Mouse (Mus musculus): ENCODE data around the gene Psmb7. TPM values are rescaled to one million over a fixed set of nuclear protein-coding genes. Genes with fewer than 3 reads are reported as not detected.

Gene Psmb7
- polyA plus RNA-seq, 1 experiment: 28.4 TPM

- no peak overlapping the region for H3K27ac ChIP-seq (ENCODE audit: insufficient read depth, low read depth, low read length)
- no peaks in the 10 kb centered on the region for H3K27me3 ChIP-seq (ENCODE audit: control insufficient read depth, insufficient read depth, low read length)
- TF ChIP-seq CTCF (IDR thresholded peaks at IDR 0.05; ENCODE audit: extremely low read depth, insufficient read length, insufficient replicate concordance, low read depth, low read length) (no peak), POLR2A (IDR thresholded peaks at IDR 0.05; ENCODE audit: low read depth, low read length) (no peak)
- no peaks in the 10 kb centered on the region for H3K36me3 ChIP-seq (ENCODE audit: control insufficient read depth, insufficient read depth, low read length)
- H3K4me1 ChIP-seq (ENCODE audit: control insufficient read depth, insufficient read depth, insufficient read length, low read length): no peaks in the 10 kb centered on the region
- H3K4me3 ChIP-seq (ENCODE audit: low read depth, low read length): no peak overlapping the region
These were observed 35.1 kb upstream of the Psmb7 start for GRCm38 (mm10) chr2:38678947-38679346.

- TF ChIP-seq POLR2A (IDR thresholded peaks at IDR 0.05; ENCODE audit: low read depth, low read length) (no peak), CTCF (IDR thresholded peaks at IDR 0.05; ENCODE audit: extremely low read depth, insufficient read length, insufficient replicate concordance, low read depth, low read length) (peak; percentile 13; the same call in 1 of the 2 replicates)
- no peaks in the 10 kb centered on the region for H3K27me3 ChIP-seq (ENCODE audit: control insufficient read depth, insufficient read depth, low read length)
- H3K27ac ChIP-seq (ENCODE audit: insufficient read depth, low read depth, low read length): no peak overlapping the region
- no peaks in the 10 kb centered on the region for H3K4me1 ChIP-seq (ENCODE audit: control insufficient read depth, insufficient read depth, insufficient read length, low read length)
- no peak overlapping the region for H3K4me3 ChIP-seq (ENCODE audit: low read depth, low read length)
- 55% methylated on average over 9 of the region's 9 CpGs for WGBS
- H3K36me3 ChIP-seq (ENCODE audit: control insufficient read depth, insufficient read depth, low read length): no peaks in the 10 kb centered on the region
These were observed 31.6 kb upstream of the Psmb7 start for GRCm38 (mm10) chr2:38675366-38675969.

GRCm38 (mm10) chr2:38672496-38672895 is 28.6 kb upstream of the Psmb7 start:
- Histone ChIP-seq H3K4me1 (ENCODE audit: control insufficient read depth, insufficient read depth, insufficient read length, low read length) (peaks cover 3% of the 10 kb centered on the region; the same call in 1 of the 2 replicates), H3K27me3 (ENCODE audit: control insufficient read depth, insufficient read depth, low read length) (0 out of 2 replicates have a peak, but pooled peaks cover 11% of the 10 kb centered on the region), H3K27ac (ENCODE audit: insufficient read depth, low read depth, low read length) (no peak overlapping the region), H3K4me3 (ENCODE audit: low read depth, low read length) (no peak overlapping the region), H3K36me3 (ENCODE audit: control insufficient read depth, insufficient read depth, low read length) (no peaks in the 10 kb centered on the region)
- WGBS: 57% methylated on average over 11 of the region's 11 CpGs
- TF ChIP-seq CTCF (IDR thresholded peaks at IDR 0.05; ENCODE audit: extremely low read depth, insufficient read length, insufficient replicate concordance, low read depth, low read length) (no peak), POLR2A (IDR thresholded peaks at IDR 0.05; ENCODE audit: low read depth, low read length) (no peak)

- TF ChIP-seq POLR2A (IDR thresholded peaks at IDR 0.05; ENCODE audit: low read depth, low read length) (no peak), CTCF (IDR thresholded peaks at IDR 0.05; ENCODE audit: extremely low read depth, insufficient read length, insufficient replicate concordance, low read depth, low read length) (no peak)
- Histone ChIP-seq H3K4me3 (ENCODE audit: low read depth, low read length) (no peak overlapping the region), H3K27me3 (ENCODE audit: control insufficient read depth, insufficient read depth, low read length) (0 out of 2 replicates have a peak, but pooled peaks cover 11% of the 10 kb centered on the region), H3K36me3 (ENCODE audit: control insufficient read depth, insufficient read depth, low read length) (no peaks in the 10 kb centered on the region), H3K4me1 (ENCODE audit: control insufficient read depth, insufficient read depth, insufficient read length, low read length) (peaks cover 3% of the 10 kb centered on the region; the same call in 1 of the 2 replicates), H3K27ac (ENCODE audit: insufficient read depth, low read depth, low read length) (no peak overlapping the region)
- WGBS: 15% methylated on average over 17 of the region's 17 CpGs
These were observed 25.1 kb upstream of the Psmb7 start for GRCm38 (mm10) chr2:38668802-38669580.

GRCm38 (mm10) chr2:38661398-38661797 is 17.5 kb upstream of the Psmb7 start:
- WGBS: 4% methylated on average over 1 of the region's 1 CpGs
- Histone ChIP-seq H3K27ac (ENCODE audit: insufficient read depth, low read depth, low read length) (no peak overlapping the region), H3K4me3 (ENCODE audit: low read depth, low read length) (no peak overlapping the region), H3K4me1 (ENCODE audit: control insufficient read depth, insufficient read depth, insufficient read length, low read length) (no peaks in the 10 kb centered on the region), H3K27me3 (ENCODE audit: control insufficient read depth, insufficient read depth, low read length) (0 out of 2 replicates have a peak, but pooled peaks cover 3% of the 10 kb centered on the region), H3K36me3 (ENCODE audit: control insufficient read depth, insufficient read depth, low read length) (no peaks in the 10 kb centered on the region)
- TF ChIP-seq POLR2A (IDR thresholded peaks at IDR 0.05; ENCODE audit: low read depth, low read length) (no peak), CTCF (IDR thresholded peaks at IDR 0.05; ENCODE audit: extremely low read depth, insufficient read length, insufficient replicate concordance, low read depth, low read length) (peak; percentile 55; the same call in 1 of the 2 replicates)

GRCm38 (mm10) chr2:38658338-38658836 is 14.5 kb upstream of the Psmb7 start:
- WGBS: under 1% methylated on average over 25 of the region's 25 CpGs

GRCm38 (mm10) chr2:38653694-38654093 is 9.8 kb upstream of the Psmb7 start:
- Histone ChIP-seq H3K36me3 (ENCODE audit: control insufficient read depth, insufficient read depth, low read length) (no peaks in the 10 kb centered on the region), H3K27ac (ENCODE audit: insufficient read depth, low read depth, low read length) (no peak overlapping the region), H3K4me1 (ENCODE audit: control insufficient read depth, insufficient read depth, insufficient read length, low read length) (no peaks in the 10 kb centered on the region), H3K4me3 (ENCODE audit: low read depth, low read length) (no peak overlapping the region), H3K27me3 (ENCODE audit: control insufficient read depth, insufficient read depth, low read length) (0 out of 2 replicates have a peak, but pooled peaks cover 3% of the 10 kb centered on the region)
- WGBS: 86% methylated on average over 2 of the region's 2 CpGs
- TF ChIP-seq CTCF (IDR thresholded peaks at IDR 0.05; ENCODE audit: extremely low read depth, insufficient read length, insufficient replicate concordance, low read depth, low read length) (no peak), POLR2A (IDR thresholded peaks at IDR 0.05; ENCODE audit: low read depth, low read length) (no peak)

More at GRCm38 (mm10) chr2:38658338-38658836, 14.5 kb upstream of the Psmb7 start:
- Histone ChIP-seq H3K4me1 (ENCODE audit: control insufficient read depth, insufficient read depth, insufficient read length, low read length) (no peaks in the 10 kb centered on the region), H3K4me3 (ENCODE audit: low read depth, low read length) (peak overlapping the region; percentile 41), H3K27ac (ENCODE audit: insufficient read depth, low read depth, low read length) (no peak overlapping the region), H3K27me3 (ENCODE audit: control insufficient read depth, insufficient read depth, low read length) (0 out of 2 replicates have a peak, but pooled peaks cover 3% of the 10 kb centered on the region), H3K36me3 (ENCODE audit: control insufficient read depth, insufficient read depth, low read length) (no peaks in the 10 kb centered on the region)
- TF ChIP-seq POLR2A (IDR thresholded peaks at IDR 0.05; ENCODE audit: low read depth, low read length) (no peak), CTCF (IDR thresholded peaks at IDR 0.05; ENCODE audit: extremely low read depth, insufficient read length, insufficient replicate concordance, low read depth, low read length) (peak; percentile 69)

Data from small intestine, adult 2 months (tissue).